Mouse (Mus musculus) B cell, adult (primary cell): ENCODE results near the gene Irs2. TPM values are rescaled to one million over a fixed set of nuclear protein-coding genes. Genes with fewer than 3 reads are reported as not detected.

ENCODE experiments used
- total RNA-seq: library from RNA; stranded (reverse); gene quantifications from 4 replicates; pipeline ENCODE4 v1.2.4, GENCODE M21; 2023; ENCODE audit not compliant: inconsistent age

Irs2 gene
- 502 to 589 TPM (median 546 TPM) in 4 replicates for total RNA-seq

GRCm38 (mm10) chr8:11008379-11008775 is at the start of gene Irs2:
TSS of gene Irs2 (minus strand) at chr8:11008458.

